Mouse (Mus musculus) heart, adult 2 months (tissue): ENCODE data around the gene Fntb.

Experiments
- CTCF ChIP-seq: fragments of 200-600 bp; IDR thresholded peaks from 2 replicates; pipeline ENCODE4 v1.8.1; 2022; ENCODE audit warnings: antibody characterized with exemption, mild to moderate bottlenecking, moderate library complexity
- EP300 ChIP-seq: fragments of 200-500 bp; IDR thresholded peaks from 2 replicates; pipeline ENCODE4 v1.6.1; 2011; ENCODE audit warnings: low read depth, low read length, control low read depth; ENCODE audit not compliant: insufficient read depth
- POLR2A ChIP-seq: fragments of 200-500 bp; IDR thresholded peaks from 2 replicates; pipeline ENCODE4 v1.6.1; 2011; ENCODE audit warnings: mild to moderate bottlenecking, low read depth, low read length, control low read depth; ENCODE audit not compliant: insufficient read depth

- TF ChIP-seq CTCF = no peak
- no peak for TF ChIP-seq POLR2A
- TF ChIP-seq EP300 = no peak
These were observed 125.8 kb downstream of the Fntb start for GRCm38 (mm10) chr12:76891160-76891559.
